Mouse (Mus musculus) inflammation-experienced regulatory T-cells (primary cell): Measurements from ENCODE around the gene Rsu1. TPM values are rescaled to one million over a fixed set of nuclear protein-coding genes. Genes with fewer than 3 reads are reported as not detected.

Experiments used
- polyA plus RNA-seq, 2 experiments: library from polyadenylated mRNA; unstranded; fragments of 100-300 nt; shearing (Covaris generic); gene quantifications; one replicate each; pipeline ENCODE4 v1.2.1; 2017

The Rsu1 gene
- 10 to 100 TPM; 73.3 to 73.8 TPM for polyA plus RNA-seq

GRCm38 (mm10) chr2:13271165-13271957 is at the start of gene Rsu1:
Rsu1 (minus strand) TSS chr2:13271415.

Other genes with a start within 250 kb of the Rsu1 start
- under 1 TPM; 0.16 to 0.82 TPM for gene Cubn, start 220.4 kb upstream of the Rsu1 start, polyA plus RNA-seq